Mouse (Mus musculus): ENCODE results near the gene Myo18b. TPM values are rescaled to one million over a fixed set of nuclear protein-coding genes. Genes with fewer than 3 reads are reported as not detected.

The Myo18b gene
- total RNA-seq, 2 experiments from 2014 or later = 5.1 to 5.4 TPM

DNA sequence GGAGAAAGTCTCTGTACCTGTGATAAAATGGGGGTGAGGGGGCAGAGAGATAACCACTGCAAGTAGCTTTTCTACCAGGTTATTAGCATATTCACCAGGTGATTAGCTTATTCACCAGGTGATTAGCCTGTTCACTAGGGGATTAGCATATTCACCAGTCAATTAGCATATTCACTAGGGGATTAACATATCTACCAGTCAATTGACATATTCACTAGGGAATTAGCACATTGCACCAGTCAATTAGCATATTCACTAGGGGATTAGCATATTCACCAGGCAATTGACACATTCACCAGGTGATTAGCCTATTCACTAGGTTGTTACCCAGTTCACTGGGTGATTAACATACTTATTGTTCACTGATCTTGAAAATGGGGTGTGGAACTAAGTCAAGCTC is 186.3 kb downstream of the Myo18b start:
- intact Hi-C loops (cut with DNase I) = no loop called here
- DNase-seq (ENCODE audit: extremely low spot score in 1 of 2, low spot score in 2 of 2) = no peak

DNA sequence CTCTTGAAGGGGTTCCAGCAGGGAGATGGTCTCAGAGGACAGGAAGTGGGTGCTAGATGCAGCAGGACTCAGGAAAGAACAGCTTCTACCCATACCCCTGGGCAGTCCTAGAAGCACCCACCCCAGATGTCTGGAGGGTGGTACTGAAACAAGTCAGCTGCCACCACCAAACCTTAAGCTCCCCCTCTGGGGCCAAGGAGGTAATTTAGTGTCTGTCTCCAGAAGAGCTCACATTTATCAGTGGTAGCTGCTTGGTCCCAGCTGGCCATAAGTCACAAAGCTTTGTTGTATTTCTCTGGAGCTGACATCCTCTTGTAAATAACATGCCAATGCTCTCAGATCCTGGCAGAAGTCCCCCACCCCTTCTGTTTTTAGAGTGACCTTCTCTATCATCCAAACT is 187.7 kb downstream of the Myo18b start:
- intact Hi-C loops (cut with DNase I) = no loop called here
- DNase-seq (ENCODE audit: extremely low spot score in 1 of 2, low spot score in 2 of 2) = no peak

DNA sequence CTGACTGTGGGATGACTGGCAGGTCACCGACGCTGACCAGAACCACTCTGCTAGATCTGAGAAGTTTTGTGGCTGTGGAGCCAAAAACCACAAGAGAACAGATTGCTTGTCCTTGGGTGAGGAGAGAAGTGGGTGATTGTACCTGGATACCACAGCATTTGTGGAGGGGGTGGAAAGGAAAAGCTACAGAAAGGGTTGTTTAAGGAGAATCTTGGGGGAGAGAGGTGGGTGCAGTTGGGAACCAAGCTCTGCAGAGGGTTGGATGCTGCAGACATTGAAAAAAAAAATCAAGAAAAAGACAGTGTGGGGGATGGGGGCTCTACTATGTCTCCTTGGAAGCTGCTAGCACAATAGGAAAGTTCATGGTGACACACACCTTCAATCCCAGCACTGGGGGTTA is 188.7 kb downstream of the Myo18b start:
- intact Hi-C loops (cut with DNase I) = no loop called here
- DNase-seq (ENCODE audit: extremely low spot score in 1 of 2, low spot score in 2 of 2) = no peak

DNA sequence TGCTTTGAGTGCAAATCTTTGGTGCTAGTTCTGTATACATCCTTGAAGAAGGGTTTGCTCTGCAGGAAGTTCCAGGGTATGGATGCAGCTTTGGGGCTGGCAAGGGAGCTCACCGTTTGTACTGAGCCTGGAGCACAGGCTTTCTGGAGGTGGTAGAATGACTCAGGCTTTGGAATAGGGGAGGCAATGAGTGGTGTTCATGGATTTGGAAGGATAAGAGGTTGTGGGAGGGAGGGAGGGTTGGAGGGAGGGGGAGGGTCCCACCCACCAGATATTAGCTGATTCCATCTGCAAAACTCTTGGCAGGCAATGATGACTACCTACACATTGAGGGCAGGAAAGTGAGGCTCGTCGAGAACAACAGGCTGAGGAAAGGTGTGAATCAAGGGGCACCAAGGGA is 195.4 kb downstream of the Myo18b start:
- no peak for DNase-seq (ENCODE audit: extremely low spot score in 1 of 2, low spot score in 2 of 2)
- intact Hi-C loops (cut with DNase I) = no loop called here

DNA sequence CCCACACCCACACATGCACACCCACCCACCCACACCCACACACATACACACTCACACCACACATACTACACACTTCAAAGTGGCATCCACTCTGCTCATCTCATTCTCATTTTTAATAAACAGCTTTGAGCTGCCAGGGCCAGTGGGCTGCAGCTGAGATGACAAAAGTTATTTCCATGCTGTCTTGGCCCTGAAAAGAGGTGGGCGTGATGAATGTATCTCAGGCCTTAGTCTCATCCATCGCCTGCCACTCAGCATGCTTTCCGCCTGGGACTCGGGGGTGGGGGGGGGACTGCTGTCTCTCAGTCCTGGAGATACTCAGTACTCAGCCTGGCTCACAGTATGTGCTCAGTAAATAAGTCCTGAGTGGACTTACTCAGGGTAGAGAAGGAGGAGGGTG is 199.5 kb downstream of the Myo18b start:
- DNase-seq (ENCODE audit: extremely low spot score in 1 of 2, low spot score in 2 of 2) = no peak
- intact Hi-C loops (cut with DNase I) = no loop called here

DNA sequence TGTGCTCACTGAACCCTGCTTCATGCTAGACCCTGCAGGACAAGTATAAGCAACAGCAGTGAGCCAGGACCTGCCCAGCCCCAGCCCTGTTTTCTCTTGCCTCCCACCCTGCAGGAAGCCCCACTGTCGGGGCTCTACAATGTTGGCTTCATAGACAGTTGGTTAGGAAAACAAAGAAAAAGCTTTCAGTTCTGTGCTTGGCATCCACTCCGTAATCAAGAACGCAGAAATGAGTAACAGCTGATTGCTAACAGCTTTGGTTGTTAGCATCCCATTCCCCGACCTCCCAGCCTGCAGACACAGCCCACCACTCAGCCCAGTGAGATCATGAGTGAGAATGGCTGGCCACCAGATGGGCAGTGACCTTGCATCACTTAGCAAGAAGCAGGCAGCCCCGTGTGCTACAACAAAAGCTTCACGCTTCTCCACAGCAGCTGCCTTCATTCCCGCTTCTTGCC is 200.9 kb downstream of the Myo18b start:
- DNase-seq (ENCODE audit: extremely low spot score in 1 of 2, low spot score in 2 of 2) = no peak
- intact Hi-C loops (cut with DNase I) = no loop called here

DNA sequence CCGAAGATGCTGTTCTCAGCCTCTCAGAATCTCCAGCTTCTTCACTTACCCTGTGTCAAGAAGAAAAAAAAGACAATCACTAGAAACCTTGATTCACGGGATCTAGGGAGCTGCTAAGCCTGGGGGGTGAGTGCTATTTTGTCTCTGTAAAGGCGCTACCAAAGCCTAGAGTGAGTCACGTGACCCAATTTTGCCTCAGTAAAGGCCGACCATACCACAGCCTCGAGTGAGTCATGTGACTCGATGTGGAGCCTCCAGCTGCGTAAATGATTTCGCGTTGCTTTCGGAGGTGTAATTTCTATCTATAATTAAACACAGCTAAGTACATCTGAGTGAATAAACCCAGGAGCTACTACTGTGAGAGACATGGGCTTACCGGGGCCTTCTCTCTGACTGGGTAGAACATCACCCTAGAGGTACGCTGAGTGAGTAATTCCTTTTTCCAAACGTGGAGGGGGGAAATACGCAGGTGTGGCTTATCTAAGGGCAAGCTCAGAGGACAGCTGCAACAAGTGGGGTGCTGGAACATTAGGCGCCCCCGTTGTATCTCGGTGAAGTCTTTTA is 202.8 kb downstream of the Myo18b start:
- intact Hi-C loops (cut with DNase I) = no loop called here
- peak; percentile 34 to 48 for DNase-seq (ENCODE audit: extremely low spot score in 1 of 2, low spot score in 2 of 2)

DNA sequence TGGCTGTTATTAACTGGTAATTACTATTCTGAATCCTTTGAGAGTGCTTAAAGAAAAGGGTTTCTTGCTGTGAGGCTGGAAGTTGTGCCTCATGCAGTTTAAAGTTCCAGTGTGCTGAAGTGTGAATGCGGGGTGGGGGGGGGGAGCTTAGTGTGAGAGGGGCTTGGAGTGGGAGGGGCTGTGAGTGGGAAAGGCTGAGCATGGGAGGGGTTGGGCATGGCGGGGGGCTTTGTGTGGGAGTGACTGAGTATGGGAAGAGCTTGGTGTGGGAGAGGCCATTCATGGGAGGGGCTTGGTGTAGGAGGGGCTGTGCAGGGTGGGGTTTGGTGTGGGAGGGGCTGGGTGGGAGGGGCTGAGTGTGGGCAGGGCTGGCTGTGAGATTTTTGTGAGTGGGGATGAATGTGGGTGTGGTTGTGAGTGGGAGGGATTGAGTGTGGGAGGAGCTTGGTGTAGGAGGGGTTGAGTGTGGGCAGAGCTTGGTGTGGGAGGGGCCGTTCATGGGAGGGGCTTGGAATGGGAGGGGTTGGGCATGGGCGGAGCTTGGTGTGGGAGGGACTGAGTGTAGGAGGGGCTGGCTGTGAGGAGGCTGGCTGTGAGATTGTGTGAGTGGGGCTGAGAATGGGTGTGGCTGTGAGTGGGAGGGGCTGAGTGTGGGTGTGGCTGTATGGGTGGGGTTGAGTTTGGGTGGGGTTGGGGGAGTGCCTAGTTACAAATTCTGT is 208.9 kb downstream of the Myo18b start:
- intact Hi-C loops (cut with DNase I) = no loop called here

DNA sequence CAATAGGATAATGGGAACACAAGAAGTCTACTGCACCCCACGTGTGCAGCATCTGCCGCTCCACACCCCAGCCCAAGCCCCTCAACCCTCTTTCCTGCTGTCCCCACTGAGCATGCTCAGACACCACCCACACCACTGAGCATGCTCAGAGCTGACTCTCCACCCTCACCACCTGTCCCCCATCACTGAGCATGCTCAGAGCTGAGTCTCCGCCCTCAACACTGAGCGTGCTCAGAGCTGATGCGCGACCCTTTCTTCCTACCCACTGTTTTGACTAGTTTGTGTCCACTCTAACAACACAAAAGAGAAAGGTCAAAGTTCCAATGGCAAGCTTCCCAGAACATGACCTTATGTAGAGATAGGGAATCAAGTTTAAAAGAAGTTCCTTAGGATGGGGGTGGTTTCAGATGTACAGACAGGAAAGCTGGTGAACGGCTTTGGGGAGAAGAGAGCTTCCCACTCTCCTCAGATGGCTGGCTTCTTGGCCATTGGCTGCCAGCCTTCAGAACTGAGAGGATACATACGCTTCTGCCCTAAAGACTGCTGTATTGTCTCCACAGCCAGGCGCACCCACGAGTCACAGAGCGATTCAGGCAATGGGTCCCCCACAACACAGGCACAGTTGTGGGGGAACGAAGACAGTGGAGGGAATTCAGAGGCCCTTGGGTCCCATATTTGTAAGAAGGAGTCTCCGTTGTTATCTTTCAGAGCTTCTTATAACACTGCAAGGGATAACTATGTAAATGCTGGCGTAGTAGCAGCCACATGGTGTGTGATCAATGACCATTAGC is 209.7 kb downstream of the Myo18b start:
- no peak for DNase-seq (ENCODE audit: extremely low spot score in 1 of 2, low spot score in 2 of 2)

More for the DNA sequence above, 208.9 kb downstream of the Myo18b start:
- no peak for DNase-seq (ENCODE audit: extremely low spot score in 1 of 2, low spot score in 2 of 2)

DNA sequence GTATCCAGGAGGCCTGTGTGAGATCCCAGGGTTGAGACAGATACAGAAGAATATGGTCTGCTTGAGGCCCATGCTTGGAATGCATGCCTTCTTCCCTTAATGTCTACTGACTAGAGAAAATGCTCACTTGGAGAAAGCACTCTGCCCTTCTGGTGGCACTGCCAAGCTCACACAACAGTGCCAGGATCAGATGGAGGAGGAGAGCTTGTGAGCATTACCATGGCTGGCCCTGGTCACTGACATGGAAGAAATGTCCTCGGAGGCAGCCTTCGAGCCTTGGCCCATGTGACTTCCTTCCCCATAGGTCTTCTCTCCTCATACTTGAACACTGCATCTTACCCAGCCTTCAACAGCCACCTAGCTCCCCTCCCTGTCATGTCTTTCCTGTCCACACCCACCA is 216.9 kb downstream of the Myo18b start:
- DNase-seq (ENCODE audit: extremely low spot score in 1 of 2, low spot score in 2 of 2) = no peak
- intact Hi-C loops (cut with DNase I) = no loop called here

More for the DNA sequence above, 209.7 kb downstream of the Myo18b start:
- intact Hi-C loops (cut with DNase I) = no loop called here

DNA sequence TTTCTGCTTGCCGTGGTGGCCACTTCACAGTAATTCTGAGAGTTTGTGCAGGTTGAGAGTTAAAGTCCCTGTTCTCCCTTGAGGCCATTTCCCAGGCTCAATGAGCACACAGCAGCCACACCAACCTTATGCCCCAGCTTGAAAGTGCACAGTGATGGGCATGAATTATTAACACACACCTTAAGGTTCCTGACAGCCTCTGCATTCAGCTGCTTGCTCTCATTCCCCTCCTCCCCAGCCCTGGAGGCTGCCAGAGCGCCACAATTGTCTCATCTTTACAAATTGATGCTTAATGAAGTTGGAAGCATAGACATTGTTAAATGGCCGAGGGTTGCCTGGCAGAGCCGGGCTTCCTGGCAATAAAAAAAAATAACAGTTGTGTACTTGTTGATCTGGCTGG is 218.0 kb downstream of the Myo18b start:
- intact Hi-C loops (cut with DNase I) = no loop called here
- DNase-seq (ENCODE audit: extremely low spot score in 1 of 2, low spot score in 2 of 2) = no peak

DNA sequence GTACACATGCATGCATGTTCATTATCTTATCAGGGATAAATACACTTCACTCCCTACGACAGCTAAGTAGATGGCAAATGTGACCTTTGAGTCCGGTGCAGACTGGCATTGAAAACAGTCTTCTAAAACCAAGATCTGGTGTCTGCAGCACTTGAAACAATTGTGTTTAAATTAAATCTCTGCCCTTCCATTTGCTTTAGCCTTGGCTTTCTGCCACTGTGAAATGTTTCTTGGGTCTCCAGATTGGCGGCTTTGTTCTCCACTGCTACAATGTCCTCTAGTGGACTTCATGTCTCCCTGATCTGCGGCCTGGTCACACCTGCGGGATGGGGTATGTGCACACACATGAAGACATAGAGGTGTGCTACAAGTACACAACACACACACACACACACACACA is 221.4 kb downstream of the Myo18b start:
- intact Hi-C loops (cut with DNase I) = no loop called here

DNA sequence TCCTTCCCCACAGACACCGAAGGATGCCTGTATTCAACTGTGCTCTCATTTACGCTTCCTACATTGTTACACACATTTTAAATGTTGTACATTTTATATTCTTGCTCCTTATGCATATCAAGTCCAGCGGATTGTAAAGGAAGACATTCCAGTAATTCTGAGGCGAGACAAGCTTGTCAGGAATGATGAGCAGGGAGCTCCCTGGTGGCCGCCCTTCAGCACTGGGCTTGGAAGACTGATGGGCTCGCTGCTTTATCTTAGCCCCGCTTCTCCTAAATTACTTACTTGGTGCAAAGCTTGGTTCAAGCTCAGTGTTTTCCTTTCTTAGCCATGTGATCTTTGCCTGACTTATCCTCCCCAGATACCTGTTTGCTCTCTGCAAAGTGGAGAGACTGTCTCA is 223.7 kb downstream of the Myo18b start:
- intact Hi-C loops (cut with DNase I) = no loop called here
- DNase-seq (ENCODE audit: extremely low spot score in 1 of 2, low spot score in 2 of 2) = no peak

More for the DNA sequence above, 221.4 kb downstream of the Myo18b start:
- DNase-seq (ENCODE audit: extremely low spot score in 1 of 2, low spot score in 2 of 2) = no peak

DNA sequence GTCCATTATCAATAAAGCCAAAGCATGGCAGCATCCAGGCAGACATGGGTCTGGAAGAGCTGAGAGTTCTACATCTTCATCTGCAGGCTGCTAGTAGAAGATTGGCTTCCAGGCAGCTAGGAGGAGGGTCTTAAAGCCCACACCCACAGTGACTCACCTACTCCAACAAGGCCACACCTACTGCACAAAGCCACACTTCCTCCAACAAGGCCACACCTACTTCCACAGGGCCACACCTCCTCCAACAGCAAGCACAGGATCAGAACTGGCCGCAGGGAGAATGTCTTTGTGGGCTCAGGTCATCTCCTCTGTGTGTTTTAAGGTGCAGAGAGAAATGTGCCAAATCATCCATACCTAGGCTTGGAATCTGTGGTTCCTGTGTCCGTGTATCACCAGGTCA is 224.2 kb downstream of the Myo18b start:
- DNase-seq (ENCODE audit: extremely low spot score in 1 of 2, low spot score in 2 of 2) = no peak
- intact Hi-C loops (cut with DNase I) = no loop called here

DNA sequence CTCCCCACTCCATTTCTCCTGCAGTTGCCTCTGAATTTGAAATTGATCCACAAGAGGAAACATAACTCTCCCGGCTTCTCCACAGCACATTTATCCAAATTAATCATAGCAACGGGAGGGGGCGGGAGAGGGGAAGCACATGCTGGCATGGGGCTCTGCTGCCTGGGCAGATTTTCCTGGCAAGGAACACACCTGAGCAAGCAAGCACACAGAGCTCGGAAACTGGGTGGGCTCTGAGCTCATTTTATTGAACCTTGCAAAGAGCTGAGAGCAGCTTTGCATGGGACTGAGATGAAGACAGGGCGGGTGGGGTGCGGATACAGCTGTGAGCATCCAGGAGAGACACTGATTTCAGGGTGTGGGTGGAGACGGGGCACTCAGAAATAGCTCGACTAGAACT is 229.0 kb downstream of the Myo18b start:
- DNase-seq (ENCODE audit: extremely low spot score in 1 of 2, low spot score in 2 of 2) = no peak
- intact Hi-C loops (cut with DNase I) = no loop called here

DNA sequence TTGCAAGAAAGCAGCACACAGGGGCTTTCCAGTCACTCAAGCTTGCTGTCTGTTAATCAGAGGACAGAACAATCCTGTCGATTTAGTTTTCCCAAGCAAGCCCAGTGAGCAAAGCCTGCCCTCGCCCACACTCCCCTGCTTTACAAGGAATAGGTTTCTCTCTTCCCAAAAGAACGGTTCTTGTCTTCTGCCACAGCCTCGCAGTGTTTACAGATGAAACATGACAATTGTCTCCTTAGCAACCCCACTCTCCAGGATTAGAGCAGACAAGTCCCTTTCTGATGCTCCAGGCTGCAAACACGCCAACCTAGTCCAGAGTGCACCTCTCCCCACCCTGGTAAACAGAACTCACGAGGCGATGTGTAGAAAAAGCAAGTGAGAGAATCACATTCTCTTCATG is 230.5 kb downstream of the Myo18b start:
- no peak for DNase-seq (ENCODE audit: extremely low spot score in 1 of 2, low spot score in 2 of 2)
- intact Hi-C loops (cut with DNase I) = no loop called here

DNA sequence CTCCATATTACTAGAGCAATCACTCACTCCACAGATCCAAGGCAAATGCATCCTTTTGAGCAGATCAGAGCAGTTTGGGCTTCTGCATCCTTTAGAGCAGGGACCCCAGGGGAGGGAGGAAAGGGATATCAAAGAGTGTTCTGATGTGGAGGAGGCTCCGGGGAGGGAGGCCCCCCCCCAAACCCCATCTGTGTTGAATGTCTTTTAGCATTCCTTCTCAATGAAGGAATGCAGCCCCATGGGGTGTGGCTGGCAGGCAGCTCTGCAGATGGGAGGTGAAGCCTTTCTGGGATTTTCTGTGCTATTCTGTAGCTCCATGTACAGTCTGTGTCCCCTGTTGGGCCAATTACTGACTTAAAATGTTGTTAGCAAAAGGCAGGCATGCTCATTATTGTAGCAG is 232.5 kb downstream of the Myo18b start:
- peak in 1 of 2 experiments; percentile 67 for DNase-seq (ENCODE audit: extremely low spot score in 1 of 2, low spot score in 2 of 2)
- intact Hi-C loops (cut with DNase I) = no loop called here

DNA sequence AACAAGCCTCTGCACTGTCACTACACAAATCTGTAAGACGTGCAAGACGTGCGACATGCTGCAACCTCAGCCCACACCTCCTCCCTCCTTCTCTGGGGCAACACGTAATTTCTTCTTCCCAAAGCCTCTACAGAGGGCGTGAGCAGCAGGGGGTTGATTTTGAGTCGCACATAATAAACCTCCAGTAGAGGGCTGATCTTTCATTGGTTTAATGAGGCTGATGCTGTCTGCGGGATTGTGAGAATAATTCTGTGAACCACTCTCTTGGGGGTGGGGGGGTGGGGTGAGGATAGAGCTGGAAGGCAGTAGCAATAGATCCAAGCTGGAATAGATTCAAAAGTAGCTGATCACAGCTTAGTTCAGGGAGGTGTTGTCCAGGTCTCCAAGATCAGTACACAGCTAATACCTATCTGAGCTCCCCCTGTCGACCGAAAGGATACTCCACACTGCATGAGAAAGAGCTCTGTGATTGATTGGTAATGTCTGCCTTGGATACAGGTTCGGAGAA is 235.2 kb downstream of the Myo18b start:
- intact Hi-C loops (cut with DNase I) = no loop called here
- no peak for DNase-seq (ENCODE audit: extremely low spot score in 1 of 2, low spot score in 2 of 2)

DNA sequence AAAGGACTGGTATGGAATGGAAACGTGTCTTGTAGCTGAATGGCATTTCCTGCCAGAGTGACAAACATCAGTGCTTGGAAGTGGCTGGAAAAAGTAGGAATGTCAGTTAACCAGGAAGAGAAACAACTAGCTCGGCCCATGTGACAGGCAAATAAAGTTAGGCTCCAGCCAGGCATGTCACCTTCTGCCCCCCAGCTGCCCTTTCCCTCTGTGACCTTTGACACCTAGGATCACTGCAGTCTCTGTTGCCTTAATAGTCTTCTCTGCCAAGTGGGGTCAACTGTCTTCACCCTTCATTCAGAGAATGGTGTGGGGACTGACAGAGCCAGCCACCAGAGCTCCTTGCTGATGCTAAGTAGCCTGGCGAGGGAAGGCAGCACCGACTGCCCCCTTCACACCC is 236.9 kb downstream of the Myo18b start:
- intact Hi-C loops (cut with DNase I) = loop anchor here (5.0 kb wide), 1 partner anchor 82 kb away; the partner anchor contains the start of gene Sez6l
- DNase-seq (ENCODE audit: extremely low spot score in 1 of 2, low spot score in 2 of 2) = no peak

DNA sequence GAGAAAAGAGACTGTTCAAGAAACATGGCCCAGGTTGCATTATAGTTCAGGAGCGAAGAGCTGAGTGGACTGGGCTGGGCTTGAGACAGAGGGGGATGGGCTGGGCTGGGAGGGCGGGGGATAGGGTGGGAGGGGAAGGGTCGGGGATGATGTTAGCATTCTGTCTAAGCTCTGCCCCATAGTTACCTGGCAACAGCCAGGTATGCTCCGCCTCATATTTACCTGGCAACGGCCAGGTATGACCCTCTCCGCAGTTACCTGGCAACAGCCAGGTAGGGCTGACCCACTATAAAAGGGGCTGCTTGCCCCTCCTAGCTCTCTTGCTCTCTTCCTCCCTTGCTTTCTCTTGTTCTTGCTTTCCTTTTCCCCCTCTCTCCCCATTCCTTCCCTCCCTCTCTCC is 239.4 kb downstream of the Myo18b start:
- intact Hi-C loops (cut with DNase I) = loop anchor here (5.0 kb wide), 1 partner anchor 80 kb away; the partner anchor contains the start of gene Sez6l
- no peak for DNase-seq (ENCODE audit: extremely low spot score in 1 of 2, low spot score in 2 of 2)

Data from left cerebral cortex, postnatal 10 days (tissue).